Mouse (Mus musculus): Measurements from ENCODE around the gene Cldn20.

DNA sequence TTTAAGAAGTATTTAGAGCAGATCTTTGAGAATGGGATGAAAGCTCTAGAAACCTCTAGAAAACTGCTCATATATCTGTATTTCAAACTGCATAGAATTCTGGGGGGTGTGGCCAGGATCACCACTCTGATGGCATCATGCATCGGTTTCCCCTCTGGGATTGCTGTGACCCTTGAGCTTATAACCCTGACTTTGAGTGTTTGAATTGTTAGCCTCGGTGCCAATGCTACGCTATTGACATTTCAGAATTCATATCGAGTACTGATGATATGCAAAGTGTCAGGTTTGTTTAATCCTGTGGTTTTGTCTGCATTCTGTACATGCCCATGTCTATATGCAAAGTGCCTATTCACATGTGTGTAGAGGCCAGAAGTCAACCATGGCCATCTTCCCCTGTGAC is 45.1 kb upstream of the Cldn20 start:
- no peak for TF ChIP-seq CTCF (IDR thresholded peaks at IDR 0.05; ENCODE audit: extremely low read depth, insufficient read depth, low read length)
- TF ChIP-seq POLR2A (IDR thresholded peaks at IDR 0.05; ENCODE audit: extremely low read depth, insufficient read depth, low read length): no peak
